Mouse (Mus musculus) megakaryocyte progenitor cell, adult 5-6 weeks (primary cell): Measurements from ENCODE around the gene Prkch. TPM values are rescaled to one million over a fixed set of nuclear protein-coding genes. Genes with fewer than 3 reads are reported as not detected.
A peak's percentile ranks its signal among the peaks of the same experiment; 100 is the strongest.

Experiments used
- ATAC-seq: replicated peaks from 2 replicates; pipeline ENCODE4 v1.8.0; 2016; ENCODE audit warnings: mild to moderate bottlenecking, moderate TSS enrichment, inconsistent platforms; ENCODE audit not compliant: poor library complexity
- total RNA-seq, 2 experiments: library from RNA; stranded (forward) in 1 of 2; stranded (reverse) in 1 of 2; fragments of 157-497, 149-512 nt in 1 of 2; fragments of 200-1000 nt in 1 of 2; gene quantifications; 2 replicates each; pipeline versions ENCODE4 v1.2.3 to v1.2.4; 2015 to 2017

Gene Prkch
- total RNA-seq, 2 experiments from 2014 or later: 4.5 to 7.5 TPM

DNA sequence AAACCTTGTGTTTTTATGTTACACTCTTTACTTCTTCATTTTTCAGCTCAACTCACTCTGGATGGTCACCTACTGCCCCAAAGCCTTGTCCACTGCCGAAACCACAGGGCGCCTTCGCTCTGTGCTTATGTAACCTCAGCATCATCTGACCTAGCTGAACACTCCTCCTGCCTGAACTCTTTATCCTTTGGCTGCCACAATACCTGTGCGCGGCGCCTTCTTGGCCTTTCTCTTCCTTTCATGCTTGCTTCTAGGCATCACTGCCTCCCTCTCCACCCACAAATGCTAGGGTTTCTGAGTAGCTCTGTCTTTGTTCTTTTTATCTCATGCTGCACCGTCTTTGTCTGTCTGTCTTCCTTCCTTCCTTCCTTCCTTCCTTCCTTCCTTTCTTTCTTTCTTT is 3.8 kb upstream of the Prkch start:
- ATAC-seq: no peak

DNA sequence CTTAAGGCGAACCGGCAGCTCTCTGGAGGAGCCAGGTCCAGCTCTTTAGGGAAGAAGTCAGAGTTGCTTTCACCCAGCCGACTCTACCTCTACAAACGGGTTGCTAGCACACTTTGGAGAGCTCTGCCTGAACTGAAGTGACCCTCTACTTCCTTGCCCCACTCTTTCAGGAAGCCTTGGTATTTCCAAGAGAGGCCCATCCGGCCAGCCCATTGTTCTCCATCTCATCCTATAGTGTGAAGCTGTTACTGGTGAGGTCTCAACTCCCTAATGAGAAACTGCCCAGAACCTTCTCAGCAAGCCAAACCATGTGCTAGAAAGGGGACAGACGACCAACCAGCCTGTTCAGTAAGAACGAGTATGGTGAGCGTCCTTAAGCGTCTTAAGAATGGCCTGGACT is 1.3 kb upstream of the Prkch start:
- no peak for ATAC-seq

DNA sequence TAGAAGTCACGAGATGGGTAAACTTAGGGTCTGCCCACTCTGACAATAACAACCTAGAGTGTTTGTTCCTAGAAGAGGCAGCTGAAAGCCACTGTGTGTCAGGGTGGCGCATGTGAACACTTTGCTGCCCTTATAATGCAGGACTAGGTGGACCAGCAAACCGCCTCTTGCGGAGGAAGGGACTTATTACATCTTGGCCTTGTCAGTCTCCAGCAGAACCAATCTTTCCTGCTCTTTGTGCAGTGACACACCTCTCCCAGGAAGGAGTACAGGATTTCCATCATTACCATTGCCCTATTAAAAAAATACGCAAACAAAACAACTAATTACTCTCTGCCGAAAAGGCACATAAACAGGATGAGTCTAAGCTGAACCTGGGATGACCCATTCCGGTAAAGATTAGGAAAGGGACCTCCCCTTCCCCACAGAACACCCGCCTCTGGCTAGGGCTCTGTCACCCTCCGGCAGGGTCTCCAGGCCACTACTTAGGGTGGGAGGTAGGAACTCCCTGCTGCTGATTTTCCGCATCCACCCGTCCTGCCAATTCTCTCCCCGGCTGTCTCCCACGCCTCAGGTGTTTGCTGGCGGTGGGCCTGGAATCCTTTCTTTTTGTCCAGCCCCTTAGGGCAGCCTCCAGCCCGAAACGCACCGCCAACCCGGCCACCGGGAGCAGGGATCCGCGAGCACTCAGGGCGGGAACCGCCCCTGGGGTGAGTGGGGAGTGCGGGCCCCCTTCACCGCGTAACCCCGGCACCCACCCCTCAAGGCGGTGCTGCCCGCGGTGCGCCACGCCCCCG is 585 bp upstream of the Prkch start:
- ATAC-seq: peak; percentile 52

DNA sequence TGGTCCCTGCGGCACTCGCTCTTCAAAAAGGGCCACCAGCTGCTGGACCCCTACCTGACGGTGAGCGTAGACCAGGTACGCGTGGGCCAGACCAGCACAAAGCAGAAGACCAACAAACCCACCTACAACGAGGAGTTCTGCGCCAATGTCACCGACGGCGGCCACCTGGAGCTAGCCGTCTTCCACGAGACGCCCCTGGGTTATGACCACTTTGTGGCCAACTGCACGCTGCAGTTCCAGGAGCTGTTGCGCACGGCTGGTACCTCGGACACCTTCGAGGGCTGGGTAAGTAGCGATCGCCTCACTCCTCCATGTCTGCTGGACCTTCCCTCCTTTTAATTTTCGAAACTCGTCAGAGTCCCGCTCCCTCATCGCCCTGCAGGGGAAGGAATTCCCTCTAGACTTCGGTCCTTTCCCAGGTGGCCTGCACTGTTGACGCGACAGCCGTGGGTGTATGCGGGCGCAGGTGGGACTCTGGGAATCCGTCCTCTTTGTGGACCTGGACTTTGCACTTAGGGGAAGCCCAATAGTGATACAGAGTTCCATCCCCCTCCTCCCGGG is 725 bp downstream of the Prkch start:
- ATAC-seq: peak; percentile 21

DNA sequence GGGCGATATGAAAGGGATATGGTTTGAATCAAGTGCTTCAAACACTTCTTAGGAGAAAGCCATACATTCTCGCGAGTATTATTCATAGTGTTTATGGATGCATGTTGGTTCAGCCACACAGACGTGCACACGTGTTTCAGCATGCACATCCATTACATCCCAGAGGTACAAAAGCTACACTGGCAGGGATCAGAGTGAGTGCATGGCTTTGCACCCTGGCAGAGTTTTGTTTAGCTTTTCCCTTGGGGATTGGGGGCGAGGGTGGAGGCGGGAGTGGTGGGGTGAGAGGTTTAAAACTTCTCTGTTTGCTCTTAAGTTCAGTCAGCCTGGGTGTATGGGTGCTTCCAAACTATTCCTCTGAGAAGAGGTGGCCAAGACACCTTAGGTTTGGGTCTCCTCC is 1.3 kb downstream of the Prkch start:
- no peak for ATAC-seq

DNA sequence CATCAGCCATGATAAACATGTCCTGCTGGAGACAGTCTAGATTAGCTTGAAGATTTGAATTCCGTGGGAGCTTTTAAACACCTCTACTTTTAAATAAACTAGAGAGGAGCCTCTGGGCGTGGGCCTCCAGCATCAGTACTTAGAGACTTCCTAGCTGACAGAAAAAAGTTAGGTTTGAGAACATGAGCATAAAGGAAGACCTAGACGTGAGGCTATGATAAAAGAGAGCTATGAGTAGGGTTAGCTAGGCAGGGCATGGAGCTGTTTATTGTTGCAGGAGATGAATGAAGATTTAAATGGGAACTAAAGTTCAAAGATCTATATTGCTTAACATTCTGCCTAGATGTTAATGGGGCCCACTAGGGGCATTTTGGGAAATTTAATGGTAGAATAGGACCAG is 2.7 kb downstream of the Prkch start:
- ATAC-seq: no peak

DNA sequence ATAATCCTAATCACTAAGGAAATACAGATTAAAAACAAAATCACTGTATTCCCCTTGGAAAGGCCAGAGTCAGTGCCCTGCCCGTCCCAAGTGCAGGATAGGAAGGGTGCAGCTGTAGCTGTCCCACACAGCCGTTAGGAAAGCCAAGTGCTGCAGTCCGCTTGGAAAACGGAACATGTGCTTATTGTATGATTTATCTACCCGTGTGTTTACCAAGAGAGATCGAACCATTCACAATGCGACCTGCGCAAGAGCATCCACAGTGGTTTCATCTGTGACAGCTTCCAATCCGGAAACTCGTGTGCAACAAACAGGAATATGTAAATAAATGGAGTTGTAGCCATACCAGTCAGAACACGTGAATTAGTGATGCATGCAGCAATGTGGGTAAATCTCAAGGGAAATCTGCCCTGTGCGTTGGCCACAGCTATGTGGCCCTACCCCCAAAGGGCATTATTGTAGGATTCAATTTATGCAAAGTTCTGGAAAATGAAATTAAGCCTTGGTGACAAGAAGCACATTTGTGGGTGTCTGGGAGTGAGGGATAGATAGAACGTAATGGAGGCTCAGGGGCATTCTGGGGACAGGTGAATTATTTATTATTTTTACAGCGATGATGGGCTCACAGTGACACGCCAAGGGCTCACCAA is 6.2 kb downstream of the Prkch start:
- ATAC-seq: no peak

DNA sequence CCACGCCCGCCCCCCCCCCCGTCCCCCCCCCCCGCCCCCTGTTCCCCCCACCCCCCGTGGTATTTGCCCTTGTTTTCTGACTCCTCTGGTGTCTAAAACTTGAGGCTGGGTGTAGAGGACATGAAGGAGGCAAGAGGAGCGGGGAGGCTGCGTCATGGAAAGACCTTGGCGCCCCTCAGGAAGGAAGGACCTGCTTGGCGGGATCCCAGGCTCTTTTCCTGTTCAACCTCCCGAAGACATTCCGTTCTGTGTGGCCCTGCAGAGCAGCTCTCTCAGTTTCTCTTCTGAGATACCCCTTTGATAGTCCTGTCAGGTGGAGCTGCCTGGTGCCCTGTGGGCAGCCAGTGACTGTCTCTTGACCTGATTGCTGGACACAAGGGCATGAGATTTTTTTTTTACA is 7.0 kb downstream of the Prkch start:
- ATAC-seq: no peak

DNA sequence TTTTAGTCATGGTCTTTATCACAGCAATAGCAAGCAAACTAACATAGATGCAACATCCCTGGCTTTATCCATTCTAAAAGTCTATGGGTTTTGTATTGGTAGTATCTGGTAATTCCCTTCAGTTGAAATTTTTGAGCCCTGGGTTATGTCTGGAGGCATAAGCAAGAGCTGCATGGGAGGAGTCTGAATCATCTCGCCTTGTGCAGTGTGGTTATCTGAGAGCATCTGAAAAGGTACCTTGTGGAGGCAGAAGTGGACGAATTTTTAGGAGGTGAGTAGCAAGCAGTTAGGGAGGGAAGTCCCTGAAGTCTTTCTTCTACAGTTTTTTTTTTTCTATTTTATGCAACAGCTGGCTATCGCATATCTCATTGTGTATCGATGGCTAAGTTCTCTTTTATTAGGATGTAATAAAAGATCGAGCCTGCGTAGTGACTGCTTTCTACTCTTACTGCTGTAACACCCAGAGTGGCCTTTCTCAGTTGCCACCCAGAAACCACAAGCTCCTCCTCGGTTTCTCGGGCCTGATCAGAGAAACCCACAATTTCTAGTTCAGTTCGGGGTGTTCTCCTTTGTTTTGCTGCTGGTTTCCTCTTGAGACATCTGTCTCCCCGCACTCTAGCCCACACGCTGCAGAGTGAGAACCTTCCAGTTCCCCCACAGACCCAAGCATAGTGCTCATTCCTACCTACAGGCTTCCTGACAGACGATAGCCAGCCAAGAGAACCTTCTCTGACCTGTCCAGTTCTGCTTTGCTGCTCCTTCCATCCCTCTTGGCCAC is 8.6 kb downstream of the Prkch start:
- peak; percentile 73 for ATAC-seq

DNA sequence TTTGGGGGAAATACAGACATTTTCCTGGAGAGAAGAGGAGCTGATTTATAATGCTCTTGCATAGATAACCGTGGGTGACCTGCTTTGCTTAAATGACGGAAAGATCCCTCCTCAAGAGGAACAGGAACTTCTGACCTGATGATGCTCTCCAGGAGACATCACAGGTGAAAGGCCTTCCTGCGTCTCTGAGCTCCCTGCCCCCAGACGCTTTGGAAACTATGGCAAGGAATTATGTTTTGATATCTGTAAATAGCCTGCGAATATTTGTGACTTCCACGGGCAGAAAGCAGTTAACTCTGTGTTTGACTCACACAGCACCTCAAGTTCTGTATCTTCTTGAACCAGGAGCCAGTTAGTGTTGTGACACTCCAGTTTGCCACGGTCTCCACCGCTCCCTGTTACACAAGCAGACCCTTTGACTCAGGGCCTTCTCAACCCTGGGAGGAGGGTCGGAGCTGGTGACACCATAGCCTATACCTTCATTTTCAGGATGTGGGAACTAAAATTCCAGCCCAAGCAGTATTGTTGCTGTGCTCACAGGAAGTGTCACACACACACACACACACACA is 9.7 kb downstream of the Prkch start:
- peak; percentile 59 for ATAC-seq

DNA sequence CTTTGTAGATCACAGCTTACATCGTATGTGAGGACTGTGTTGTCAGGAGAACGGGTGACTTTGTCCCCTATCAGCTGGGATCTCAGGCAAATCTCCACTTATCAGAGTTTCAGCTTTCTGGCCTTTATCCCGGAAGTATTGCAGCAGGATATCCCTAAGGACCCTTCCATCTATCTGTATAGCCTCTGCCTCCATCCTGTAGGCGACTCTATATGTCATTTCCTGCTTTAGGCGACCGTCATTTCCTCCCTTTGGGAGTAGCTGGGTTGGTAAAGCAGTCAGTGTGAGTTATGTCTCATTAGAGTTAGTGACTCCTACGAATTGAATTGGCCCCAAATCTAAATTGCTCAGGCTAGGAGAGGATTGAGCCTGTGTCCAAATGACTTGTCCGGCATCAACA is 10.6 kb downstream of the Prkch start:
- no peak for ATAC-seq

DNA sequence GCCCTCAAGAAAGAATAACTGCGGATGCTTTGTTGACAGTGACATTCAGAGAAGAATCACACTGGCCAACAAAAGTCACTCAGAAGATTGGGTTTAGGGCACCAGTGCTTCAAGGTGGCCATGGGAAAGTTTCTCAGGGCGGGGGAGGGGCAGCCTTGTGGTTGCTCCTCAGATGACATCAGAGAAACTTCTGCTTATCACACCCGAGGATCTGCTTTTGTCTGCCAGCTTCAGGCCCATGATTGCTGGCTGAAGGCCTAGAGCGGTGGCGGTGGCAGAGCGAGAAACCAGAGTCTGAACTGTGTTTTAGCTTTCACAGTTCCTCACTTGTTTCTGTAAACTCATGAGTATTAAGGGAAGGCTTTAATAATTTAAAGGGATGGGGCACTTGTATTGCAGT is 13.6 kb downstream of the Prkch start:
- peak; percentile 64 for ATAC-seq

DNA sequence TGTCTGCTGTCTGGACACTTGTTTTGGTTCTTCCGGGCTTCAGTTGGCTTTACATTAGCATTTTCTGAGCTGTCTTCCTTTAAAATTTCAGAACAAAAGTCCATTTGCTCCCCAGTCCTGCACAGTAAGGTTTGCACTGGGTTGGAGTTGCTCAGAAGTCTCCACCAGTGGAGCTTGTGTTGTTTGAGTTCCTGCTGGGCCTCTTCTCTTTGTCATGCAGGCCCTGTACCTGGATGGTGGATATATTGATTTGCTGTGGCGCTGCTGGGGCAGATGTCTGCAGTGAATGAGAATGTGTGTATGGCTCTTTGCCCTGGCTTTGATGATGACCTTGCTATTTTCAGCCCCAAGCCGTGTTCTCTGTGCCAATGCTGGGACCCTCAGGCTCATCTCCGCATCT is 15.9 kb downstream of the Prkch start:
- no peak for ATAC-seq

DNA sequence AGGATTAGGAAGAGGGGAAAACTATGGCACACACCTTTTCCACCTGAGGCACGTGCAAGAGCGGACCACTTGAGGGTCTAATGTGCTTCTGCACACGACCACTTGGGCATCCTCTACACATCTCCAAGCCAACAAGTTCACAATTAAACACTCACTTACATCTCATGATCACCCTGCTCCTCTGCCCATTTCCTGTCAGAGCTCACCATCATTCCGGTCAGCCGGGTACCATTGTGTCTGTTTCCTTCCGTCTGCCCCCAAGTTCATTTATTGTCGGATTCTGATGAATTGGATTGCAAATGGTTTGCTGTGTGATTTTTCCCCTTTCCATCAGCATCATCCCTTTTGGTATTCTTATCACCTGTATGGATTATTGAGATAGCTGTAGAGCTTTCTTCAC is 18.4 kb downstream of the Prkch start:
- no peak for ATAC-seq

DNA sequence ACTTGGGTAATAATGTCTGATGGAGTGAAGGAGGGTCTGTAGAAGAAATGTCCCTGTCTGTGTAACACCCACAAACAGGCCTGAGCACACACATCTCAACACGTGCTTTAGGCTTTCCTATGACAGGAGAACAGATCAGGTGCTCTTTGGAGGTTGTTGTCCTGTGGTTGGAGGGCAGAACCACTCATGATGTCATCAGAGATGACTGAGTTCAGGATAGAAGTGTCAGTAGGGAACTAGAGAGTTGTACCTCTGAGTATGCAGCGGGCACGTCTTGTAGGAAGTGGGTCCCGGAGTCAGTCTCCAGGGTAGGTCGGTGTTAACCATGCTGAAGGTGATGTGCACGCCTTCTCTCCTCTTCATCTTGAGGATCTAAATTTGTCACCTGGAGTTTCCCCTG is 19.1 kb downstream of the Prkch start:
- ATAC-seq: peak; percentile 18

DNA sequence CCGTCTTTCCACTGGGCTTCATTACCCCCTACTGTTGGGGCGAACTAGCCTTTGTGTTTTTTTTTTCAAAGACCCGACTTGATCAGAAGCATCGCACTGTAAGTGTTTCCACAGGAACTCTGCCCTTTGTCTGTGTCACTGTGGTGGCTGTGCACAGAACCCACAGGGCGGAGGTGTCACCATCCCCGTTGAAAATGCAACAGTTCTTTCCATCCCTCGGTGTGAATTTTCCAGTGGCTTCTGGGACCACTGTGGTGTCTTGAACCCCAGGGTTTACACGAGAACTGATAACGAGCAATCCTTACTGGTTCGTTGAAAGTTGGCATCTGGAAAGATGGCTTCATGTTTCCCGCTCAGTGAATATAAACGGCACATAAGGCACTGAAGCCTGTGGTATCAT is 20.2 kb downstream of the Prkch start:
- ATAC-seq: 0 out of 2 replicates have a peak, but pooled peaks have one; percentile 4

DNA sequence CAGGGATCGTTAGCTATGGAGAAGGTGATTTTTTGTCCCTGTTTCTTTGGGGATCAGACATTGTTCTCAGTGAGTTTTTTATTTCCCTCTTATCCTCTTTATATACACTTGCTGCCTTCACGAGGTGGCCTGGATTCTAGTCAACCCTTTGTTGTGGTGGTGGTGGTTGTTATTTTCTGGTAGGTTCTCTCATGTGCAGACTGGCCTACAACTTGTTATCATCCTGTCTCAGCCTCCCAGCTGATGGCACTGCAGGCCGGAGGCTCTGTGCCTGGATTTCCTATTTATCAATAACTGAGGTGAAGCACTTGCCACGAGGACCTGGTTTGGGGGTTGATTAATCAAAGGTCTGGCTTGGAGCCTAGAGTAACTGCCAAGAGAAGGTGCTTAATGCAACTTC is 20.6 kb downstream of the Prkch start:
- peak; percentile 20; the same call in 1 of the 2 replicates for ATAC-seq

DNA sequence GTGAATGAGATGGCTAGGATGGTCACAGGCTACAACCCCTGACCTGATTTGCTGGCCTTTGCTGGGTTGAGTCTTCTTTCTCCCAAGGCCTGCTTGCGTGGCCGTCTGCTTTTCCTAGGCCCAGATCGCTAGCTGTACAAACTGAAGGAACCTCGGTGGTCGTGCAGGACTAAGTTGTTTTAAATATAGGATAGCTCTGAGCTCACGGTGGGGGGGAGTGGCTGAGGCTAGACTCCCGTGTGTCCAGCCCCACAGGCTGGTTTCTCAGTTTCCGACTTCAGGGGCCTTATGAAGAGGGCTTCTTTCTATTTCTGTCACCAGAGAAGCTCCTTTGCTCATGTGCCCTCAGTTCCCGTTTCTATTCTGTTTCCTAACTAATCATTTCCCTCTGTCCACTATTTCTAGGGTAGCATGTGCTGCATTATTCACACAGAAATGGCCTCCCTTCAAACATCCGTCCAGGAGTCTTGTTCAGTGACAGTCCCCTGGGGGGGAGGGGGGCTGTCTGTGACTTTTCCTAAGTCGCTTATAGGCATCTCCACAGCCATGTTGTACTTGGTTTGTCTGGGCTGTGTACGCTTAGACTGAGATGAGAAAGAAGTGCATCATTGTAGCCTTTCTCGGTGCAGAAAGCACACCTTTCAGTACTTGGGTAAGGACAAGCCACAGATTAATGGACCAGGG is 22.9 kb downstream of the Prkch start:
- peak; percentile 38 for ATAC-seq

DNA sequence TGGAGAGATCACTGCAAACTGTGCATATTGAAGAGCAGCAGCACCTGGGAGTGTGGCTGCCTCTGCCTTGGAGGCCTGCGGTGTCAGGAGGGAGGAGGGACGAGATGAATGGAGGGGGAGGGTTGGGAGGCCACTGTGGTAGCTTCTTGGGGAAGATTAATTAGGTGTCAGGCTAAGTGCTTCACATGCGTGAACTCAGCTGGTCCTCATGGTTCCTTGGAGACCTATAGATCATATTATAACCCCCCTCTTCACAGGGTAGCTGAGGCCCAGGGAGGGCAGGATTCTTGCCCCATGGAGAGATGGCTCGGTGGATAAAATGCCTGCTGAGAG is 23.4 kb downstream of the Prkch start:
- no peak for ATAC-seq

DNA sequence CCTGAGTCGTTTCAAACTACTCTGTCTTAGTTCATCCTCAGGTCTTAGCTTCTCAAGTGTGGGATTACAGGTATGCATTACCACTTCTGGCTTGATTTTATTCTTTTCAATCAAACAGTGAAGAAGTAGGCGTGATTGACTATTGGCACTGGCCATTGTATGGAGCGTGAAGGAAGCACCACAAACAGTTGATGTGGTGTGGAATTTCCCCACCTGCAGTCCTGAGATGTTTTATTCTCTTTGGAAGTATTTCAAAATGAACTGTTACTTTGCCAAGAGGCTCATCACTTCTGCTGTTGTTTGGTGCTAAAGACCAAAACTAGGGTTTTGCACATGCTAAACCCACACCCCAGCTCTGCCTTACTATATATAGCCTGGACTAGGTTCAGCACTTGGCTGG is 24.7 kb downstream of the Prkch start:
- ATAC-seq: no peak
